Mouse (Mus musculus) kidney, embryonic 16.5 days (tissue): ENCODE results near the gene Camk2b. TPM values are rescaled to one million over a fixed set of nuclear protein-coding genes. Genes with fewer than 3 reads are reported as not detected.
"Not testable (repeated sequence)": the region's sequence is repeated elsewhere in the genome, so short reads cannot be mapped to it uniquely, and the experiment has no call there.

Experiments
- ATAC-seq: fragments of 200-750 bp; cut with Nextera tagmentation; 2 replicates; pipeline ENCODE4 v1.8.0; 2017; ENCODE audit warnings: moderate TSS enrichment; ENCODE audit not compliant: low FRiP score, low TSS enrichment
- H3K27ac ChIP-seq: fragments of 300-500 bp; sonication (generic); 2 replicates; pipeline ENCODE4 v1.5.1; 2014; ENCODE audit warnings: low read length
- H3K27me3 ChIP-seq: fragments of 300-500 bp; sonication (generic); 2 replicates; pipeline ENCODE4 v1.6.1; 2014; ENCODE audit warnings: low read length, control low read depth, mixed read lengths; ENCODE audit not compliant: insufficient read depth
- H3K36me3 ChIP-seq: fragments of 300-500 bp; sonication (generic); 2 replicates; pipeline ENCODE4 v1.6.1; 2014; ENCODE audit warnings: low read length, control low read depth, mixed read lengths; ENCODE audit not compliant: insufficient read depth
- H3K4me1 ChIP-seq: fragments of 300-500 bp; sonication (generic); 2 replicates; pipeline ENCODE4 v1.6.1; 2014; ENCODE audit warnings: low read length, control low read depth, mixed read lengths; ENCODE audit not compliant: insufficient read depth
- H3K4me2 ChIP-seq: fragments of 300-500 bp; sonication (generic); replicated peaks from 2 replicates; pipeline ENCODE4 v1.6.1; 2014; ENCODE audit warnings: low read depth, low read length
- H3K4me3 ChIP-seq: fragments of 300-500 bp; sonication (generic); 2 replicates; pipeline ENCODE4 v1.5.1; 2014; ENCODE audit warnings: mild to moderate bottlenecking, low read length
- H3K9ac ChIP-seq: fragments of 300-500 bp; sonication (generic); replicated peaks from 2 replicates; pipeline ENCODE4 v1.6.1; 2014; ENCODE audit warnings: low read length
- H3K9me3 ChIP-seq: fragments of 300-500 bp; sonication (generic); 2 replicates; pipeline ENCODE4 v1.6.1; 2016; ENCODE audit warnings: low read length, control low read depth
- WGBS: fragments of 180-500 bp; shearing (Covaris S2); extraction: QIAGEN DNeasy Blood & Tissue Kit; methylation state at CpG from one replicate; pipeline ENCODE4 v1.1.7; 2014; 5-methylcytosine and 5-hydroxymethylcytosine counted together
- polyA plus RNA-seq: library from polyadenylated mRNA; unstranded; fragments of >200 nt; fragmentation: Nextera tagmentation; extraction: Ambion mirVana; gene quantifications from 2 replicates; pipeline ENCODE4 v1.2.1, GENCODE M21; 2015

Camk2b gene
- polyA plus RNA-seq, 1 experiment from 2014 or later, result 4.1 TPM

GRCm38 (mm10) chr11:6007010-6007778, 59.0 kb downstream of the Camk2b start:
- Histone ChIP-seq H3K4me3 (peak overlapping the region; percentile 44), H3K4me2 (peak overlapping the region; percentile 56), H3K9ac (peak overlapping the region; percentile 54)
- not testable (repeated sequence) for H3K27me3 ChIP-seq, H3K27ac ChIP-seq, H3K9me3 ChIP-seq, H3K4me1 ChIP-seq, H3K36me3 ChIP-seq
- WGBS, result 2% methylated on average over 22 of the region's 49 CpGs
- ATAC-seq, result peak; percentile 66; the same call in 1 of the 2 replicates

DNA sequence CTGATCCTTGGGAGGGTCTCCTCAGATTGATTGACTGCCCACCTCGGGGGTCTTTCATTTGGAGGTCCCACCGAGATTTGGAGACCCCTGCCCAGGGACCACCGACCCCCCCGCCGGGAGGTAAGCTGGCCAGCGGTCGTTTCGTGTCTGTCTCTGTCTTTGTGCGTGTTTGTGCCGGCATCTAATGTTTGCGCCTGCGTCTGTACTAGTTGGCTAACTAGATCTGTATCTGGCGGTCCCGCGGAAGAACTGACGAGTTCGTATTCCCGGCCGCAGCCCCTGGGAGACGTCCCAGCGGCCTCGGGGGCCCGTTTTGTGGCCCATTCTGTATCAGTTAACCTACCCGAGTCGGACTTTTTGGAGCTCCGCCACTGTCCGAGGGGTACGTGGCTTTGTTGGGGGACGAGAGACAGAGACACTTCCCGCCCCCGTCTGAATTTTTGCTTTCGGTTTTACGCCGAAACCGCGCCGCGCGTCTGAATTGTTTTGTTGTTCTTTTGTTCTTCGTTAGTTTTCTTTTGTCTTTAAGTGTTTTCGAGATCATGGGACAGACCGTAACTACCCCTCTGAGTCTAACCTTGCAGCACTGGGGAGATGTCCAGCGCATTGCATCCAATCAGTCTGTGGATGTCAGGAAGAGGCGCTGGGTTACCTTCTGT, 59.7 kb downstream of the Camk2b start:
- H3K4me1 ChIP-seq, ATAC-seq, H3K9me3 ChIP-seq, H3K27ac ChIP-seq, H3K27me3 ChIP-seq, H3K36me3 ChIP-seq: not testable (repeated sequence)
- peak overlapping the region; percentile 54 for H3K9ac ChIP-seq
- peak overlapping the region; percentile 44 for H3K4me3 ChIP-seq
- H3K4me2 ChIP-seq, result peak overlapping the region; percentile 56
- WGBS, result under 1% methylated on average over 29 of the region's 44 CpGs

DNA sequence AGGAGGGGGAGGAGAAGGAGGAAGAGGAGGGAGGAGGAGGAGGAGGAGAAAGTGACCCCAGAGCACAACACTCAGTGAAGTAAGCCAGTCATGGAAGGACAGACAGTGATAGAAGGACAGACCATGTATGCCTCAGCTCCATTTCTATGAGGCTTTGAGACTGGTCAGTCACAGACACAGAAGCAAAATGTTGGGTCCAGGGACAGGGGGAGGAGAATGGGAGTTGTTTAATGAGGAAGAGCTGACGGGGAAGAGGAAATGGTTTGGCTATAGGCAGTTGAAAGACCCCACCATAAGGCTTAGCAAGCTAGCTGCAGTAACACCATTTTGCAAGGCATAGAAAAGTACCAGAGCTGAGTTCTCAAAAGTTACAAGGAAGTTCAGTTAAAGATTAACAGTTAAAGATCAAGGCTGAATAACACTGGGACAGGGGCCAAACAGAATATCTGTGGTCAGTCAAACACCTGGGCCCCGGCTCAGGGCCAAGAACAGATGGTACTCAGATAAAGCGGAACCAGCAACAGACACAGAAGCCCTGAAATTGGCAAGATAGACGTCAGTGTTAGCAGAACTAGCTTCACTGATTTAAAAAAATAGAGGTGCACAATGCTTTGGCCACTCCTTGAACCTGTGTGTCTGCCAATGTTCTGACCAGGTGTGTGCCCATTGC, 60.7 kb downstream of the Camk2b start:
- not testable (repeated sequence) for ATAC-seq, H3K4me3 ChIP-seq, H3K4me2 ChIP-seq, H3K9ac ChIP-seq, H3K36me3 ChIP-seq, H3K27me3 ChIP-seq, H3K9me3 ChIP-seq
- H3K27ac ChIP-seq, result 0 out of 2 replicates have a peak overlapping the region, but pooled peaks have one; percentile 43
- 6% methylated on average over 1 of the region's 4 CpGs for WGBS
- H3K4me1 ChIP-seq, result peaks cover 18% of the 10 kb centered on the region; the same call in 1 of the 2 replicates

DNA sequence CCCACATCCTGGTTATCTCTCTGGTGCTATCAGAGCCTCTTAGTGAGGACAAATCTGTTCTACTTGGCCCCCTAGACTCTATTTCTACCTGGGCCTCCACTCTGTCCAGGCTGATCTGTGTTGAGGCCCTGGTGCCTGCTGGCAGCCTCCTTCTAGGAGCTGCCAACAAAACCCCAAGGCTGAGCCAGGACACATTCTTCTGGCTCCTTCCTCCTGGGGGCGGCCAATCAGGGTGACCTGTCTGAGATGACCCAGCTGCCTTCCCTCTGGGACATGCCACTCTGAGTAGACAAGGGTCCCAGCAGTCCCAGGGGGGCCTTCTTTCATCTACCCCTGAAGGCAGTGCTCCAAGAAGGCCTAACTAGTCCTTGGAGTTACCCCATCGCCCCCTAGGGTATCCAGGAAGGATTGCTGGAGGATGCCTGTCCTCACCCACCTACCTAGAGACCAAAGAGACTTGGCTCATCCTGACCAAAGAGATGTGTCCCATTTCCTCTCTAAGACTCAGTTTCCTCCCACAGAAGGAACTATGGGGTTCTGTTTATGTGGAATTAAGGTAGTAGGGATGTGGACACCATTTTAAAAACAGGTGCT, 63.0 kb downstream of the Camk2b start:
- no peaks in the 10 kb centered on the region for H3K27me3 ChIP-seq
- H3K4me1 ChIP-seq, result peaks cover 30% of the 10 kb centered on the region
- no peak overlapping the region for H3K27ac ChIP-seq
- no peaks in the 10 kb centered on the region for H3K36me3 ChIP-seq
- no peak overlapping the region for H3K4me3 ChIP-seq
- H3K9me3 ChIP-seq, result no peaks in the 10 kb centered on the region
- no peak overlapping the region for H3K4me2 ChIP-seq
- no peak overlapping the region for H3K9ac ChIP-seq
- no peak for ATAC-seq
- 50% methylated on average over 2 of the region's 2 CpGs for WGBS

- no peak overlapping the region for H3K9ac ChIP-seq
- no peak overlapping the region for H3K4me3 ChIP-seq
- 73% methylated on average over 9 of the region's 9 CpGs for WGBS
- no peaks in the 10 kb centered on the region for H3K27me3 ChIP-seq
- no peaks in the 10 kb centered on the region for H3K9me3 ChIP-seq
- ATAC-seq, result peak; percentile 32; the same call in 1 of the 2 replicates
- H3K4me2 ChIP-seq, result no peak overlapping the region
- H3K27ac ChIP-seq, result peak overlapping the region; percentile 50; the same call in 1 of the 2 replicates
- H3K4me1 ChIP-seq, result peaks cover 30% of the 10 kb centered on the region
- H3K36me3 ChIP-seq, result no peaks in the 10 kb centered on the region
Observed at GRCm38 (mm10) chr11:6001981-6002649, 64.0 kb downstream of the Camk2b start.

DNA sequence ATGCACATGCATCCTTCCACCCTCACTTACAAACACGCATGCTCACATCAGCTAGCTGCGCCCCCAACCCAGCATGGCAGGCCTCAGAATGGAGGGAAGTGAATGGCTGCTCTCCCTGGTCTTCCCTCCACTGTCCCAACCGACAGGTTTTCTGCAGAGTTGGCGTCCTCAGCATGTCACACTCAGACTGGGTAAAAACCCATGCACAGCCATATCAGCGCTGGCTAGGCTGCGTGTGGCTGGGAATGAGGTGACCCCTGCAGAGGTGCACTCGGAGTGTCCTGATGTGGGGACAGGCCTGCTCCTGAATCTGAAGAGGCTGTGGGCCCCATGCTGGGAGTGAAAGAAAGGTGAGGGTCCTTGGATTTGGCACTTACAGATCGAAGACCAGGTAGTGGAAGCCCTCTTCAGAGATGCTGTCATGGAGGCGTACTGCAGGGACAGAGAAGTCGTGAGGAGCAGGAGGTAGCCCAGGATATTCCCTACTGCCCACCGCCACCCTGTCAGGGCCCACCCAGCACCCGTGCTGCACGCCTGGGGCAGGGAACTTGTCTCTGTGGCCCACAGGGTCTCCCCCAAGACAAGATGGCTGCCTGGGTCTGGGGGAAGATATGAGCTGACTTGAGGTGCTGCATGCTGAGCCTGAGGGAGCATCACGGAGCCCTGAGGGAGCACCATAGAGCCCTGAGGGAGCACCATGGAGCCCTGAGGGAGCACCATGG, 65.0 kb downstream of the Camk2b start:
- H3K9ac ChIP-seq, result no peak overlapping the region
- H3K27ac ChIP-seq, result peak overlapping the region; percentile 50
- H3K4me2 ChIP-seq, result no peak overlapping the region
- H3K9me3 ChIP-seq, result no peaks in the 10 kb centered on the region
- peaks cover 30% of the 10 kb centered on the region for H3K4me1 ChIP-seq
- no peak overlapping the region for H3K4me3 ChIP-seq
- no peaks in the 10 kb centered on the region for H3K36me3 ChIP-seq
- peak; percentile 16; the same call in 1 of the 2 replicates for ATAC-seq
- no peaks in the 10 kb centered on the region for H3K27me3 ChIP-seq
- 82% methylated on average over 14 of the region's 14 CpGs for WGBS

GRCm38 (mm10) chr11:5999832-6000771, 66.1 kb downstream of the Camk2b start:
- no peaks in the 10 kb centered on the region for H3K36me3 ChIP-seq
- H3K4me2 ChIP-seq, result no peak overlapping the region
- H3K4me3 ChIP-seq, result no peak overlapping the region
- peak; percentile 89 for ATAC-seq
- peak overlapping the region; percentile 46 for H3K9ac ChIP-seq
- H3K9me3 ChIP-seq, result no peaks in the 10 kb centered on the region
- 10% methylated on average over 8 of the region's 8 CpGs for WGBS
- H3K27ac ChIP-seq, result peak overlapping the region; percentile 80
- H3K27me3 ChIP-seq, result no peaks in the 10 kb centered on the region
- H3K4me1 ChIP-seq, result peaks cover 30% of the 10 kb centered on the region

DNA sequence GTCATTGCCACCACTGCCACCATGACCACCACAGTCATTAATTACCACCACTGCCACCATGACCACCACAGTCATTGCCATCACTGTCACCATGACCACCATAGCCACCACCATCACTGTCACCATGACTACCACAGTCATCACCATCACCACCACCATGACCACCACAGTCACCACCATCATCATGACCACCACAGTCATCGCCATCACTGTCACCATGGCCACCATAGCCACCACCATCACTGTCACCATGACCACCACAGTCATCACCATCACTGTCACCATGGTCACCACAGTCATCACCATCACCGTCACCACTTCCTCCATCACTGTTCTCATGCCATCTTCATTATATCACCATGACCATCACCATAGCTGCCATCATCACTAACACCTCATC, 67.7 kb downstream of the Camk2b start:
- Histone ChIP-seq H3K27me3 (no peaks in the 10 kb centered on the region), H3K9ac (no peak overlapping the region), H3K4me2 (no peak overlapping the region), H3K27ac (no peak overlapping the region), H3K4me3 (no peak overlapping the region), H3K36me3 (no peaks in the 10 kb centered on the region), H3K4me1 (peaks cover 25% of the 10 kb centered on the region), H3K9me3 (no peaks in the 10 kb centered on the region)
- WGBS, result 97% methylated on average over 2 of the region's 2 CpGs
- no peak for ATAC-seq
